Mouse (Mus musculus) ES-E14 (cell line): ENCODE data around the gene Tnpo2. TPM values are rescaled to one million over a fixed set of nuclear protein-coding genes. Genes with fewer than 3 reads are reported as not detected.

Experiments used
- DNase-seq: peaks from one replicate; pipeline ENCODE4 v3.0.0-alpha.2; 2013; ENCODE audit warnings: low read depth, low spot score
- H3K27ac ChIP-seq: 2 replicates; pipeline ENCODE4 v1.5.1; 2012; ENCODE audit warnings: low read depth, mild to moderate bottlenecking, low read length, moderate library complexity, mixed read lengths; ENCODE audit not compliant: poor library complexity, insufficient read depth, severe bottlenecking
- H3K36me3 ChIP-seq: 2 replicates; pipeline ENCODE4 v1.6.1; 2012; ENCODE audit warnings: mild to moderate bottlenecking, low read length, moderate library complexity, mixed read lengths; ENCODE audit not compliant: control insufficient read depth, poor library complexity, insufficient read depth, severe bottlenecking
- H3K4me1 ChIP-seq, 2 experiments: fragments of 150-350 bp in 1 of 2; sonication (generic) in 1 of 2; 2 replicates each; pipeline ENCODE4 v1.6.1; 2012; ENCODE audit warnings: low read length in 2 of 2, mild to moderate bottlenecking in 1 of 2, mixed read lengths in 1 of 2; ENCODE audit not compliant: control insufficient read depth in 2 of 2, insufficient read depth in 2 of 2, poor library complexity in 1 of 2
- H3K4me3 ChIP-seq, 2 experiments: fragments of 150-350 bp in 1 of 2; sonication (generic) in 1 of 2; 2 replicates each; pipeline ENCODE4 v1.5.1; 2012; ENCODE audit warnings: low read length in 2 of 2, low read depth in 1 of 2, mild to moderate bottlenecking in 1 of 2, mixed read lengths in 1 of 2; ENCODE audit not compliant: insufficient read depth in 1 of 2, poor library complexity in 1 of 2, severe bottlenecking in 1 of 2
- H3K9ac ChIP-seq: 2 replicates; pipeline ENCODE4 v1.6.1; 2012; ENCODE audit warnings: low read depth, mild to moderate bottlenecking, low read length, mixed read lengths; ENCODE audit not compliant: poor library complexity, insufficient read depth, severe bottlenecking
- H3K9me3 ChIP-seq: fragments of 150-350 bp; sonication (generic); 2 replicates; pipeline ENCODE4 v1.6.1; 2012; ENCODE audit warnings: low read depth, mild to moderate bottlenecking, low read length; ENCODE audit not compliant: control insufficient read depth, insufficient read depth
- CHD2 ChIP-seq: IDR thresholded peaks from 2 replicates; pipeline ENCODE4 v1.6.1; 2014; ENCODE audit warnings: mild to moderate bottlenecking, low read depth, low read length, inconsistent platforms
- HCFC1 ChIP-seq: IDR thresholded peaks from 2 replicates; pipeline ENCODE4 v1.6.1; 2012; ENCODE audit warnings: low read length, inconsistent platforms, borderline replicate concordance; ENCODE audit not compliant: insufficient read depth
- MAFK ChIP-seq: IDR thresholded peaks from 2 replicates; pipeline ENCODE4 v1.6.1; 2014; ENCODE audit warnings: mild to moderate bottlenecking, low read depth, low read length, inconsistent platforms; ENCODE audit not compliant: insufficient read depth
- ZC3H11A ChIP-seq: IDR thresholded peaks from 2 replicates; pipeline ENCODE4 v1.6.1; 2012; ENCODE audit warnings: low read depth, mild to moderate bottlenecking, inconsistent platforms, low read length, borderline replicate concordance
- ZNF384 ChIP-seq: IDR thresholded peaks from 2 replicates; pipeline ENCODE4 v1.6.1; 2012; ENCODE audit warnings: low read depth, low read length, inconsistent platforms
- in situ Hi-C, 2 experiments: fragments of 600-800 bp; cut with MboI; formaldehyde crosslinking; loops; one replicate each; pipeline ENCODE4 v1.15.1; 2025; ENCODE audit warnings: low sequenced_read_pairs in 2 of 2, inconsistent platforms in 1 of 2; ENCODE audit not compliant: unreplicated experiment in 2 of 2
- total RNA-seq: library from RNA; depleted of rRNA; stranded (reverse); fragments of 300-350 nt; gene quantifications from 2 replicates; pipeline ENCODE4 v1.2.3, GENCODE M21; 2012

The Tnpo2 gene
- total RNA-seq, 1 experiment, result 101 TPM

- H3K36me3 ChIP-seq, result peaks cover 19% of the 10 kb centered on the region
- H3K9me3 ChIP-seq, result no peaks in the 10 kb centered on the region
- H3K9ac ChIP-seq, result no peak within 1 kb of the TSS; the same call in 1 of the 2 replicates
- TF ChIP-seq CHD2, result no peak
- TF ChIP-seq ZC3H11A, result no peak
- H3K4me3 ChIP-seq, result peak within 1 kb of the TSS; percentile 53 to 63; a peak in 3 of 4 replicates
- DNase-seq, result no peak
- peaks cover 2 to 10% of the 10 kb centered on the region in 2 experiments; a peak in 2 of 4 replicates for H3K4me1 ChIP-seq
- in situ Hi-C loops, result no loop called here
- no peak within 1 kb of the TSS for H3K27ac ChIP-seq
These were observed 22.3 kb upstream of the Tnpo2 start, which contains the start of gene Best2 for GRCm38 (mm10) chr8:85014431-85014830. Gene Best2, minus strand, starts transcription at chr8:85014531.

- no peak for DNase-seq
- Histone ChIP-seq H3K9ac (no peak overlapping the region), H3K4me1 (peaks cover 2 to 11% of the 10 kb centered on the region in 2 experiments; a peak in 2 of 4 replicates), H3K36me3 (peaks cover 31% of the 10 kb centered on the region), H3K27ac (no peak overlapping the region), H3K4me3 (no peak overlapping the region), H3K9me3 (no peaks in the 10 kb centered on the region)
- in situ Hi-C loops, result no loop called here
- TF ChIP-seq HCFC1 (no peak), MAFK (no peak), CHD2 (no peak), ZC3H11A (no peak), ZNF384 (no peak)
These were observed 20.0 kb upstream of the Tnpo2 start for GRCm38 (mm10) chr8:85016724-85017123.

GRCm38 (mm10) chr8:85017209-85017608, 19.5 kb upstream of the Tnpo2 start:
- no peaks in the 10 kb centered on the region for H3K9me3 ChIP-seq
- no peak overlapping the region for H3K4me3 ChIP-seq
- peaks cover 2 to 11% of the 10 kb centered on the region in 2 experiments; a peak in 2 of 4 replicates for H3K4me1 ChIP-seq
- TF ChIP-seq ZNF384 (no peak), ZC3H11A (no peak), CHD2 (no peak), HCFC1 (no peak), MAFK (no peak)
- DNase-seq, result no peak
- H3K36me3 ChIP-seq, result peaks cover 35% of the 10 kb centered on the region
- H3K9ac ChIP-seq, result no peak overlapping the region
- H3K27ac ChIP-seq, result no peak overlapping the region
- in situ Hi-C loops, result no loop called here

- Histone ChIP-seq H3K36me3 (peaks cover 49% of the 10 kb centered on the region), H3K9ac (peak overlapping the region; percentile 56; the same call in 1 of the 2 replicates), H3K9me3 (no peaks in the 10 kb centered on the region), H3K4me3 (no peak overlapping the region; a peak in 1 of 4 replicates), H3K27ac (peak overlapping the region; percentile 58), H3K4me1 (peaks cover 4 to 8% of the 10 kb centered on the region in 2 experiments; a peak in 2 of 4 replicates)
- TF ChIP-seq HCFC1 (no peak), ZC3H11A (no peak)
- in situ Hi-C loops, result no loop called here
- DNase-seq, result no peak
These were observed 15.1 kb upstream of the Tnpo2 start for GRCm38 (mm10) chr8:85021514-85022055.

- TF ChIP-seq ZNF384 (no peak), ZC3H11A (no peak), HCFC1 (no peak), MAFK (no peak)
- in situ Hi-C loops, result no loop called here
- Histone ChIP-seq H3K27ac (no peak overlapping the region), H3K4me1 (peaks cover 3 to 11% of the 10 kb centered on the region in 2 experiments; a peak in 3 of 4 replicates), H3K9me3 (no peaks in the 10 kb centered on the region), H3K9ac (no peak overlapping the region; the same call in 1 of the 2 replicates), H3K36me3 (peaks cover 37% of the 10 kb centered on the region), H3K4me3 (peak overlapping the region; percentile 71 to 85; a peak in 1 of 4 replicates)
- no peak for DNase-seq
These were observed 12.9 kb upstream of the Tnpo2 start for GRCm38 (mm10) chr8:85023846-85024245.
